8 mouse cellular contexts compared by ENCODE assay signal in genomic region chrX:161907595-161908592, GRCm38 (mm10).
DNase-seq lines count a peak whose midpoint lies in the region; ATAC-seq and TF ChIP-seq lines count a peak whose summit lies in the region.

No protein-coding gene starts in this region.

- H3K27me3 ChIP-seq in E14TG2a.4 (ENCODE audit: insufficient read depth, low read length), result peaks cover 32% of the 10 kb centered on the region
- peaks cover 8% of the 10 kb centered on the region for H3K27me3 ChIP-seq in forebrain, embryonic 16.5 days (replicated peaks; ENCODE audit: control insufficient read depth, insufficient read depth, low read length)
- peaks cover 16% of the 10 kb centered on the region; the same call in 1 of the 2 replicates for H3K27me3 ChIP-seq in limb, embryonic 14.5 days (ENCODE audit: control insufficient read depth, insufficient read depth, low read length)
- no peaks in the 10 kb centered on the region for H3K27me3 ChIP-seq in splenic B cell, adult 2 months (ENCODE audit: control insufficient read depth, insufficient read depth, low read length, poor library complexity, severe bottlenecking)

- H3K4me1 ChIP-seq in E14TG2a.4 (replicated peaks; ENCODE audit: low read depth, low read length), result peaks cover 4% of the 10 kb centered on the region; the same call in 1 of the 2 replicates
- no peaks in the 10 kb centered on the region for H3K4me1 ChIP-seq in forebrain, embryonic 16.5 days (replicated peaks; ENCODE audit: control insufficient read depth, insufficient read depth, low read length)
- H3K4me1 ChIP-seq in limb, embryonic 14.5 days (ENCODE audit: control insufficient read depth, insufficient read depth, low read length), result no peaks in the 10 kb centered on the region

- no peaks in the 10 kb centered on the region for H3K36me3 ChIP-seq in E14TG2a.4 (ENCODE audit: insufficient read depth, low read length)
- H3K36me3 ChIP-seq in forebrain, embryonic 16.5 days (ENCODE audit: control insufficient read depth, insufficient read depth), result no peaks in the 10 kb centered on the region
- no peaks in the 10 kb centered on the region for H3K36me3 ChIP-seq in limb, embryonic 14.5 days (ENCODE audit: control insufficient read depth, insufficient read depth, low read length)
- no peaks in the 10 kb centered on the region for H3K36me3 ChIP-seq in splenic B cell, adult 2 months (ENCODE audit: control insufficient read depth, insufficient read depth, low read length, poor library complexity, severe bottlenecking)

- ATAC-seq in forebrain, embryonic 16.5 days, result peak; percentile 74
- ATAC-seq in limb, embryonic 14.5 days (ENCODE audit: low FRiP score, low read depth), result no peak

- peak; percentile 24 to 33 for DNase-seq in cerebellum, postnatal 10 days
- DNase-seq in cerebellum, adult 9-11 months, result no peak
- DNase-seq in limb, embryonic 14.5 days (ENCODE audit: low spot score), result no peak
- DNase-seq in splenic B cell, adult 2 months (ENCODE audit: low read depth, low spot score), result peak; percentile 14
- DNase-seq in thymus, adult 18-20 months, result no peak
- DNase-seq in layer of hippocampus, postnatal 25 days (ENCODE audit: extremely low spot score in 1 of 2, low spot score in 1 of 2), result no peak

- no peak overlapping the region for H3K27ac ChIP-seq in forebrain, embryonic 16.5 days (ENCODE audit: low read length)
- no peak overlapping the region for H3K27ac ChIP-seq in limb, embryonic 14.5 days (replicated peaks; ENCODE audit: low read depth, low read length)

- H3K4me3 ChIP-seq in E14TG2a.4 (replicated peaks; ENCODE audit: low read length), result peak overlapping the region; percentile 76
- H3K4me3 ChIP-seq in forebrain, embryonic 16.5 days (replicated peaks; ENCODE audit: low read length), result peak overlapping the region; percentile 54
- peak overlapping the region; percentile 44 for H3K4me3 ChIP-seq in limb, embryonic 14.5 days (replicated peaks; ENCODE audit: low read length)

- H3K4me2 ChIP-seq in forebrain, embryonic 16.5 days (ENCODE audit: low read length), result peak overlapping the region; percentile 81
- peak overlapping the region; percentile 76 for H3K4me2 ChIP-seq in limb, embryonic 14.5 days (replicated peaks; ENCODE audit: low read depth, low read length, severe bottlenecking)

- no peak for TF ChIP-seq CTCF in E14TG2a.4 (conservative IDR thresholded peaks at IDR 0.05; ENCODE audit: low read length)

- peak overlapping the region; percentile 53 for H3K9ac ChIP-seq in forebrain, embryonic 16.5 days (replicated peaks; ENCODE audit: low read depth, low read length)
- peak overlapping the region; percentile 12; the same call in 1 of the 2 replicates for H3K9ac ChIP-seq in limb, embryonic 14.5 days (ENCODE audit: low read depth, low read length, severe bottlenecking)

- 28% methylated on average over 47 of the region's 53 CpGs for WGBS in forebrain, embryonic 16.5 days
- 36% methylated on average over 41 of the region's 53 CpGs for WGBS in limb, embryonic 14.5 days

- no peak for TF ChIP-seq POLR2A in limb, embryonic 14.5 days (IDR thresholded peaks at IDR 0.05; ENCODE audit: borderline replicate concordance, extremely low read depth, insufficient read depth, insufficient read length)

- no peaks in the 10 kb centered on the region for H3K9me3 ChIP-seq in E14TG2a.4 (ENCODE audit: low read length)
- no peaks in the 10 kb centered on the region for H3K9me3 ChIP-seq in forebrain, embryonic 16.5 days (ENCODE audit: control insufficient read depth, low read length)
- no peaks in the 10 kb centered on the region for H3K9me3 ChIP-seq in limb, embryonic 14.5 days (ENCODE audit: control insufficient read depth, low read length)

Comparison
In these comparisons a context has a peak if more than half of its experiments do, and no peak if none do; other contexts are left out.
1. DNase-seq: peak in cerebellum, postnatal 10 days (2 of 2) and splenic B cell, adult 2 months (single experiment); none in cerebellum, adult 9-11 months (single experiment), limb, embryonic 14.5 days (single experiment), thymus, adult 18-20 months (0 of 2) and layer of hippocampus, postnatal 25 days (0 of 2).
2. Peak in every context shown above with its lines, with median percentiles within 50 percentile points of each other: H3K4me3 ChIP-seq.